Mouse (Mus musculus) lung, postnatal 0 days (tissue): ENCODE data around the gene Hist1h1d. TPM values are rescaled to one million over a fixed set of nuclear protein-coding genes. Genes with fewer than 3 reads are reported as not detected.
"Not testable (repeated sequence)": the region's sequence is repeated elsewhere in the genome, so short reads cannot be mapped to it uniquely, and the experiment has no call there.

ENCODE experiments used
- ATAC-seq: fragments of 200-750 bp; cut with Nextera tagmentation; 2 replicates; pipeline ENCODE4 v1.8.0; 2017; ENCODE audit warnings: moderate library complexity
- DNase-seq: peaks from one replicate; pipeline ENCODE4 v3.0.0-alpha.2; 2016; ENCODE audit warnings: low spot score
- H3K27ac ChIP-seq: fragments of 300-500 bp; sonication (generic); 2 replicates; pipeline ENCODE4 v1.5.1; 2014; ENCODE audit warnings: antibody characterized with exemption, mild to moderate bottlenecking, low read length, mixed read lengths
- H3K27me3 ChIP-seq: fragments of 300-500 bp; sonication (generic); replicated peaks from 2 replicates; pipeline ENCODE4 v1.6.1; 2014; ENCODE audit warnings: low read length, mixed read lengths; ENCODE audit not compliant: insufficient read depth
- H3K36me3 ChIP-seq: fragments of 300-500 bp; sonication (generic); 2 replicates; pipeline ENCODE4 v1.6.1; 2014; ENCODE audit warnings: low read length, mixed read lengths; ENCODE audit not compliant: insufficient read depth
- H3K4me1 ChIP-seq: fragments of 300-500 bp; sonication (generic); 2 replicates; pipeline ENCODE4 v1.6.1; 2014; ENCODE audit warnings: antibody characterized with exemption, low read depth, low read length, mixed read lengths; ENCODE audit not compliant: insufficient read depth
- H3K4me2 ChIP-seq: fragments of 300-500 bp; sonication (generic); replicated peaks from 2 replicates; pipeline ENCODE4 v1.6.1; 2014; ENCODE audit warnings: low read depth, mild to moderate bottlenecking, low read length, moderate library complexity, mixed read lengths
- H3K4me3 ChIP-seq: fragments of 300-500 bp; sonication (generic); 2 replicates; pipeline ENCODE4 v1.5.1; 2014; ENCODE audit warnings: low read depth, low read length
- H3K9ac ChIP-seq: fragments of 300-500 bp; sonication (generic); replicated peaks from 2 replicates; pipeline ENCODE4 v1.6.1; 2014; ENCODE audit warnings: low read depth, mild to moderate bottlenecking
- H3K9me3 ChIP-seq: fragments of 300-500 bp; sonication (generic); 2 replicates; pipeline ENCODE4 v1.6.1; 2016; ENCODE audit warnings: low read length, mixed read lengths
- CTCF ChIP-seq: IDR thresholded peaks from 2 replicates; pipeline ENCODE4 v1.5.1; 2016; ENCODE audit warnings: antibody characterized with exemption, mild to moderate bottlenecking
- EP300 ChIP-seq: IDR thresholded peaks from 2 replicates; pipeline ENCODE4 v1.6.1; 2016; ENCODE audit warnings: antibody characterized with exemption, mild to moderate bottlenecking, control low read depth
- WGBS: fragments of 180-500 bp; shearing (Covaris S2); extraction: QIAGEN DNeasy Blood & Tissue Kit; methylation state at CpG from one replicate; pipeline ENCODE4 v1.1.7; 2014; 5-methylcytosine and 5-hydroxymethylcytosine counted together
- polyA plus RNA-seq: library from polyadenylated mRNA; unstranded; fragments of >200 nt; fragmentation: Nextera tagmentation; extraction: Ambion mirVana; gene quantifications from 2 replicates; pipeline ENCODE4 v1.2.1, GENCODE M21; 2015

Gene Hist1h1d
- polyA plus RNA-seq, 1 experiment from 2014 or later = 0.11 TPM

DNA sequence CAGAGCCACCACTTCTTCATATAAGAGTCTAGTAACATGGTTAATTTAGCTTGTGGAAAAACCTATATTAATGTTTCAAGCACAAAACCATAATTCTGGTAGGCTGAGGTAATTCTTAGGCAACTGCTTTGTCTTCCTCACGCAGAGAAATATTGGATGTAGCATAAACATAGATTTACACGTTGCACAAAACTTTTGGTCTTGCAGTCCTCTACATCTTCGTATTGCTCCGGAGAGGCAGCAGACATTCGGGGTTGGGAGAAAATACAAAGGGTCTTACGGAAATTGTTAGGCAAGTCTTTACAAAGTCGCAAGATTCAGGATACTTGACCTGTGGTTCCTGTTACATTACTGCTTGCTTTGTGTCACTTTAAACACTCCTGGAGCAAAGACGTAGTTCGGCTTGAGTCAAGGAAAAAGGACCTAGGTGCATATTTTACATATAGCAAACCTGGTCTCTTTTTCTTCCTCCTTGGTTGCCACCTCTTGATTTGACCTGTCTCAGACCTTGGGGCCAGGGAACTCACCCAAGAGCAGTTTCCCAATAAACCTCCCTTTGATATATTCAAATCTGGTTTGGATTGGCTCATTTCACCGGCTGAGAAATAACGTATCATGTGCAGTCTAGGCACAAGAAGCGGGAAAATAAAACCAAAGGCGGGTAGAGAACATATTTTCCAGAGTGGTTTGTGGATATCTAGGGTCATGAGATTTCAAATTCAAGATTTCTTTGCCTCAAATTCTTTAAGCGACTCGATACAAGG lies 18.5 kb upstream of the Hist1h1d start:
- H3K27ac ChIP-seq = peak overlapping the region; percentile 3; the same call in 1 of the 2 replicates
- WGBS = under 1% methylated on average over 15 of the region's 15 CpGs
- H3K36me3 ChIP-seq = no peaks in the 10 kb centered on the region
- ATAC-seq (no peak), DNase-seq (peak; percentile 63)
- TF ChIP-seq EP300 (no peak), CTCF (no peak)
- H3K9me3 ChIP-seq = no peaks in the 10 kb centered on the region
- H3K4me1 ChIP-seq = peaks cover 21% of the 10 kb centered on the region; the same call in 1 of the 2 replicates
- no peak overlapping the region for H3K9ac ChIP-seq
- peak overlapping the region; percentile 76 for H3K4me2 ChIP-seq
- H3K27me3 ChIP-seq = no peaks in the 10 kb centered on the region
- H3K4me3 ChIP-seq = peak overlapping the region; percentile 41

DNA sequence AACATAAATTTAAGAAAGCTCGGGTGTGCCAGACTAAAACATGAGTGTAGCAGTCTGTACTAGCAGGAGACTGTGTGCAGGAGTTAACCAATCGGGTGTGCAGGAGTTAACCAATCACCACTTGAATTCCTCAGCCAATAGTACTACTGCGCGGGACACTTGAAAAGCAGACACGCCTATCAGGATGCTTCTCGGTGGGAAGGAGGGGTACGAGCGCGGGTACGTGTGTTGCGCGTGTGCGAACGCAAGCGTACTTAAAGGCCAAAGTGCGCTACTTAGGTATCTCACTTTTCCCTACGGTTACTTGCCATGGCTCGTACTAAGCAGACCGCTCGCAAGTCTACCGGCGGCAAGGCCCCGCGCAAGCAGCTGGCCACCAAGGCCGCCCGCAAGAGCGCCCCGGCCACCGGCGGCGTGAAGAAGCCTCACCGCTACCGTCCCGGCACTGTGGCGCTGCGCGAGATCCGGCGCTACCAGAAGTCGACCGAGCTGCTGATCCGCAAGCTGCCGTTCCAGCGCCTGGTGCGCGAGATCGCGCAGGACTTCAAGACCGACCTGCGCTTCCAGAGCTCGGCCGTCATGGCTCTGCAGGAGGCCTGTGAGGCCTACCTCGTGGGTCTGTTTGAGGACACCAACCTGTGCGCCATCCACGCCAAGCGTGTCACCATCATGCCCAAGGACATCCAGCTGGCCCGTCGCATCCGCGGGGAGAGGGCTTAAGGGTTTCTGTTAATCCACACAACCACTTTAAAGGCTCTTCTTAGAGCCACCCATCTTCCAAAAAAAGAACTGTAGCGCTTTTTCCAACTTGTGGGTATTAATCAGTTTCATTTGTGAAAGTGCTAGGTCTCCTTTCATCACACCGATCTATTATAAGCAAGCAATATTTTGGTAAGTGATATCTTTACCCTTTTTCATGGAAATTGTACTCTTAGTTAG lies 17.7 kb upstream of the Hist1h1d start, which contains the start of gene Hist1h3g:
TSS of gene Hist1h3g (plus strand) at position 286 of the 939 bp plus-strand sequence.
- not testable (repeated sequence) for H3K9ac ChIP-seq
- peak; percentile 73 for ATAC-seq
- under 1% methylated on average over 45 of the region's 62 CpGs for WGBS

DNA sequence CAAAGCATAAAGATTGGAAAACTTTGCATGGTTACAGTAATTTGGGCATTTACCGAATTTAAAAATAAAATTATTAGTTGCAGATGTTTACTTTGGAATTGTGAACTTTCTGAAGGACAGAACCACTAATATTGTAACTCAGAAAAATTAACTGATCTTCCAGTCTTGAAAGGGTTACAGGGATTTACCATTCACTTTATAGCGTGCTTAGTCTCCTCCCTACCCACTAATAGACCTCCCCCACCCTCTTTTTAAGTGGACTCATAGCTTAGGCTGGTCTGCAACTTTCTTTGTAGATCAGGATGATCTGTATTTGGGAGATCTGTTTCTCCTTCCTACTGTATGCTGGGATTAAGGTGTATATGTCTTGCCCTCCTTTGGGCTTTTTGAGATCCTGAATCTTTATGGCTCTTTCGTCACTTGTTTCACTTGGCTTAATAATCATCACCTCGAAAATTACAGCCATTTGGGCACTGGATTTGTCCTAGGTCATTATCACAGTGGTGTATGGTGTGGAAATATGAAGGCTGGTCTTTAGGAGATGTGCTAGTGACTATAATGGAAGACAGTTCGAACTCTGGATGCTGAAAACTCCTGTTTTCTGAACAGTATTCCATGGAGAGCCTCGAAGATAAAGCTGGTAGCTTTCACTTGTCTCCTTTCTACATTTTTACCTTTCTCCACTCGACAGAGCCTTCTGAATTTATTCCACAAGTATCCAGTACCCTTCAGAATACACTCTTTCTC lies 16.8 kb upstream of the Hist1h1d start:
- peaks cover 21% of the 10 kb centered on the region; the same call in 1 of the 2 replicates for H3K4me1 ChIP-seq
- H3K9ac ChIP-seq = no peak overlapping the region; the same call in 1 of the 2 replicates
- no peak for ATAC-seq
- H3K36me3 ChIP-seq = no peaks in the 10 kb centered on the region
- no peak for DNase-seq
- no peaks in the 10 kb centered on the region for H3K9me3 ChIP-seq
- TF ChIP-seq CTCF (no peak), EP300 (no peak)
- H3K4me3 ChIP-seq = no peak overlapping the region
- WGBS = 8% methylated on average over 7 of the region's 7 CpGs
- H3K27me3 ChIP-seq = no peaks in the 10 kb centered on the region
- H3K27ac ChIP-seq = no peak overlapping the region
- no peak overlapping the region; the same call in 1 of the 2 replicates for H3K4me2 ChIP-seq

More for the DNA sequence above, 17.7 kb upstream of the Hist1h1d start, which contains the start of gene Hist1h3g:
- H3K27ac ChIP-seq = peak within 1 kb of the TSS; percentile 3; the same call in 1 of the 2 replicates
- DNase-seq = peak; percentile 97
- H3K4me2 ChIP-seq = peak within 1 kb of the TSS; percentile 76
- H3K4me1 ChIP-seq = peaks cover 21% of the 10 kb centered on the region; the same call in 1 of the 2 replicates
- H3K4me3 ChIP-seq = peak within 1 kb of the TSS; percentile 41
- H3K27me3 ChIP-seq, H3K36me3 ChIP-seq, H3K9me3 ChIP-seq: not testable (repeated sequence)

DNA sequence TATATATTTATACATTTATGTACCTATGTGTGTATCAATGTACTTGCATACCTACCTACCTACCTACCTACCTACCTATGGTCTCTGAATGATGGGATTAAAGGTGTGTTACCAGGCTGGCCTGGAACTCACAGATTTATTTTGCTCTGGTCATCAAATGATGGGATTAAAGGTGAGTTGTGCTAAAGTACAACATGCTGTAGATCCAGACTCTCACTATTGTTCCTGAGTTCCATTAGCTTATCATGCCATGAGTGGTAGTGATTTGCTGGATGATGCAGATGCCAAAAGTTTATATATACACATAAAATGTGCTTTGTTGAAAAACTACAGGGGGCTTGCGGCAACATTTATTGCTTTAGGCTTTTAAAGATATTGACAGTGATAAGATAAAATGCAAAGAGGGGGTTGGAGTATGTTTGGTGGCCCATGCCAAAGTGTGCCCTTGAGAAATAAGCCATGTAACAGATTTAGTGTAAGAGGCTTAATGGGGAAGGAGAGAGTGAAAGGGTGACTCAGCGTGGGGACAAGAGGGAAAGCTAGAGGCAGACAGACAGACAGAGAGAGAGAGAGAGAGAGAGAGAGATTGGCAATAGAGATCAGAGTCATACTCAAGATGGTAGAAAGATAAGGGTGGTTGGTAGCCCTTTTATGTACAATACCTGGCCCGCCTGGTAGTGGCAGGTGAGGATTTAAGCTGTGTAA lies 15.9 kb upstream of the Hist1h1d start:
- no peak overlapping the region for H3K4me3 ChIP-seq
- no peak overlapping the region for H3K27ac ChIP-seq

GRCm38 (mm10) chr13:23538249-23538648 lies 14.8 kb upstream of the Hist1h1d start:
- H3K4me2 ChIP-seq = no peak overlapping the region
- no peak for DNase-seq
- H3K9ac ChIP-seq = no peak overlapping the region
- no peak for TF ChIP-seq CTCF
- no peak for TF ChIP-seq EP300
- ATAC-seq = no peak
- no peaks in the 10 kb centered on the region for H3K36me3 ChIP-seq
- no peaks in the 10 kb centered on the region for H3K27me3 ChIP-seq
- no peaks in the 10 kb centered on the region for H3K9me3 ChIP-seq
- no peak overlapping the region for H3K27ac ChIP-seq
- WGBS = 72% methylated on average over 5 of the region's 5 CpGs
- H3K4me1 ChIP-seq = peaks cover 11% of the 10 kb centered on the region; the same call in 1 of the 2 replicates
- no peak overlapping the region for H3K4me3 ChIP-seq

More for the DNA sequence above, 15.9 kb upstream of the Hist1h1d start:
- Histone ChIP-seq H3K27me3 (no peaks in the 10 kb centered on the region), H3K9me3 (no peaks in the 10 kb centered on the region), H3K4me2 (no peak overlapping the region), H3K4me1 (peaks cover 18% of the 10 kb centered on the region; the same call in 1 of the 2 replicates), H3K36me3 (no peaks in the 10 kb centered on the region), H3K9ac (no peak overlapping the region)
- TF ChIP-seq CTCF = no peak
- no peak for TF ChIP-seq EP300
- DNase-seq (no peak), ATAC-seq (no peak)
- WGBS = 53% methylated on average over 3 of the region's 3 CpGs

DNA sequence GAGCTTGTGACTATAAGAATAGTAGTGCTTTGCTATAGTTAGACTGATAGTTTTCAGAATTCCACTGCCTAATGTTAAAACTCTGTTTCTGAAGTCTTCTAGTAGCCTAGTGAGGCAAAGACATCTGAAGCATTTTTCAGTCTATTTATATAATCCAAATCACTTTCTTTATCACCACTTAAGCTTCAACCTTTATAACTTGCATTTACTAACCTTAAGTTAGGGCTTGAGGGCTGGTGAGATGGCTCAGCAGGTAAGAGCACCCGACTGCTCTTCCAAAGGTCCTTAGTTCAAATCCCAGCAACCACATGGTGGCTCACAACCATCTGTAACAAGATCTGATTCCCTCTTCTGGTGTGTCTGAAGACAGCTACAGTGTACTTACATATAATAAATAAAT lies 13.2 kb upstream of the Hist1h1d start:
- not testable (repeated sequence) for H3K9ac ChIP-seq, DNase-seq, H3K27ac ChIP-seq, H3K4me2 ChIP-seq, H3K4me3 ChIP-seq, ATAC-seq, H3K27me3 ChIP-seq, H3K4me1 ChIP-seq, H3K9me3 ChIP-seq, H3K36me3 ChIP-seq
- 57% methylated on average over 1 of the region's 1 CpGs for WGBS
